Comparison of ENCODE assay signal across 18 mouse cellular contexts in genomic region chr11:51812022-51812546, GRCm38 (mm10). TPM values are rescaled to one million over a fixed set of nuclear protein-coding genes. Genes with fewer than 3 reads are reported as not detected.
DNase-seq lines count a peak whose midpoint lies in the region.
"Had no signal": no experiment of that assay in that cellular context is flagged by ENCODE, and none has a peak within 500 bp of the region (broad histone marks: within the 10 kb centered on the region; RNA-seq: fewer than 3 reads in every experiment).

No protein-coding gene starts in this region.

- no peak overlapping the region for H3K27ac ChIP-seq in hindbrain, embryonic 10.5 days
- H3K27ac ChIP-seq: embryonic facial prominence, embryonic 10.5 days; embryonic facial prominence, embryonic 12.5 days; forebrain, embryonic 13.5 days; forebrain, embryonic 15.5 days had no signal

- no peaks in the 10 kb centered on the region for H3K9me3 ChIP-seq in hindbrain, embryonic 10.5 days
- H3K9me3 ChIP-seq: embryonic facial prominence, embryonic 10.5 days; embryonic facial prominence, embryonic 12.5 days; forebrain, embryonic 13.5 days; forebrain, embryonic 15.5 days; G1E had no signal

- peak; percentile 21 for DNase-seq in adrenal gland, postnatal 14 days
- no peak for DNase-seq in adrenal gland, adult 8-10 months
- peak; percentile 54 for DNase-seq in 416B (ENCODE audit: low read depth)
- no peak for DNase-seq in left cerebral cortex, postnatal 4 days
- no peak for DNase-seq in hindbrain, embryonic 10.5 days (ENCODE audit: low spot score)
- DNase-seq: adrenal gland, postnatal 25 days; cerebellum, adult 11-12 months; cerebellum, adult 2 months; cerebellum, adult 9-10 months; cerebellum, postnatal 10 days; cerebellum, postnatal 25 days; forebrain, postnatal 0 days had no signal

- H3K36me3 ChIP-seq in hindbrain, embryonic 10.5 days: no peaks in the 10 kb centered on the region
- H3K36me3 ChIP-seq: embryonic facial prominence, embryonic 10.5 days; forebrain, embryonic 15.5 days had no signal

- H3K27me3 ChIP-seq in hindbrain, embryonic 10.5 days (ENCODE audit: insufficient read depth, poor library complexity, severe bottlenecking): no peaks in the 10 kb centered on the region
- H3K27me3 ChIP-seq: embryonic facial prominence, embryonic 12.5 days; forebrain, embryonic 15.5 days; Patski had no signal

- 92% methylated on average over 8 of the region's 8 CpGs for WGBS in hindbrain, embryonic 10.5 days

- 0 out of 2 replicates have a peak, but pooled peaks cover 5% of the 10 kb centered on the region for H3K4me1 ChIP-seq in hindbrain, embryonic 10.5 days (replicated peaks)
- H3K4me1 ChIP-seq: forebrain, embryonic 13.5 days; forebrain, embryonic 15.5 days had no signal

- intact Hi-C loops in left cerebral cortex, postnatal 4 days (cut with DNase I): no loop called here

- no peak overlapping the region for H3K4me3 ChIP-seq in hindbrain, embryonic 10.5 days
- H3K4me3 ChIP-seq: embryonic facial prominence, embryonic 10.5 days; embryonic facial prominence, embryonic 12.5 days; forebrain, embryonic 13.5 days; forebrain, embryonic 15.5 days had no signal

RNA-seq across cellular contexts. Expression of gene Jade2, which starts 45.4 kb away (rescaled TPM):
- total RNA-seq in adrenal gland, postnatal 14 days (2021): 11.9 and 15.1 TPM in 2 replicates
- total RNA-seq in adrenal gland, adult 8-10 months (2022): 10 to 100 TPM; 21.1 to 36.2 (median 30.3) TPM
- 1 to 10 TPM; 2.5 to 3.0 TPM for total RNA-seq in left cerebral cortex, postnatal 4 days (2021)
- 0.35 and 0.39 TPM in 2 replicates for polyA plus RNA-seq in hindbrain, embryonic 10.5 days (2016; fragmentation: Nextera tagmentation; extraction: Ambion mirVana)

RNA-seq across cellular contexts. Expression of gene Sar1b, which starts 48.6 kb away (rescaled TPM):
- 95.1 and 99.2 TPM in 2 replicates for total RNA-seq in adrenal gland, postnatal 14 days (2021)
- total RNA-seq in adrenal gland, adult 8-10 months (2022): 100 to 1,000 TPM in 2 of 4 experiments, 10 to 100 TPM in 2; 96.3 to 116 (median 101) TPM
- 10 to 100 TPM; 74.6 to 84.8 TPM for total RNA-seq in left cerebral cortex, postnatal 4 days (2021)
- 117 and 135 TPM in 2 replicates for polyA plus RNA-seq in hindbrain, embryonic 10.5 days (2016; fragmentation: Nextera tagmentation; extraction: Ambion mirVana)

RNA-seq across cellular contexts. Expression of gene Sec24a, which starts 48.6 kb away (rescaled TPM):
- 31.7 and 37.9 TPM in 2 replicates for total RNA-seq in adrenal gland, postnatal 14 days (2021)
- 10 to 100 TPM; 33.6 to 38.5 (median 37.4) TPM for total RNA-seq in adrenal gland, adult 8-10 months (2022)
- 10 to 100 TPM; 28.6 to 32.2 TPM for total RNA-seq in left cerebral cortex, postnatal 4 days (2021)
- 12.5 and 13.3 TPM in 2 replicates for polyA plus RNA-seq in hindbrain, embryonic 10.5 days (2016; fragmentation: Nextera tagmentation; extraction: Ambion mirVana)

Comparison
In these comparisons a context has a peak if more than half of its experiments do, and no peak if none do; other contexts are left out.
1. DNase-seq: peak in adrenal gland, postnatal 14 days (single experiment) and 416B (single experiment); none in adrenal gland, adult 8-10 months (single experiment), left cerebral cortex, postnatal 4 days (single experiment) and hindbrain, embryonic 10.5 days (single experiment).